Mouse (Mus musculus) stomach, embryonic 14.5 days (tissue): ENCODE measurements around the gene Nek5. TPM values are rescaled to one million over a fixed set of nuclear protein-coding genes. Genes with fewer than 3 reads are reported as not detected.
"Not testable (repeated sequence)": the region's sequence is repeated elsewhere in the genome, so short reads cannot be mapped to it uniquely, and the experiment has no call there.

ENCODE experiments used
- ATAC-seq: fragments of 200-750 bp; cut with Nextera tagmentation; 2 replicates; pipeline ENCODE4 v1.8.0; 2017; ENCODE audit warnings: low read depth, moderate TSS enrichment; ENCODE audit not compliant: insufficient number of reproducible peaks, insufficient read depth, low FRiP score
- H3K27ac ChIP-seq: fragments of 300-500 bp; sonication (generic); 2 replicates; pipeline ENCODE4 v1.5.1; 2014; ENCODE audit warnings: mild to moderate bottlenecking, low read length, moderate library complexity, mixed read lengths
- H3K27me3 ChIP-seq: fragments of 300-500 bp; sonication (generic); 2 replicates; pipeline ENCODE4 v1.6.1; 2014; ENCODE audit warnings: low read length, control low read depth, mixed read lengths; ENCODE audit not compliant: control insufficient read depth, insufficient read depth
- H3K36me3 ChIP-seq: fragments of 300-500 bp; sonication (generic); 2 replicates; pipeline ENCODE4 v1.6.1; 2014; ENCODE audit warnings: mild to moderate bottlenecking, control low read depth, low read length, moderate library complexity, mixed read lengths; ENCODE audit not compliant: control insufficient read depth, insufficient read depth
- H3K4me1 ChIP-seq: fragments of 300-500 bp; sonication (generic); 2 replicates; pipeline ENCODE4 v1.6.1; 2014; ENCODE audit warnings: low read length, control low read depth, mixed read lengths; ENCODE audit not compliant: control insufficient read depth, insufficient read depth
- H3K4me2 ChIP-seq: fragments of 300-500 bp; sonication (generic); replicated peaks from 2 replicates; pipeline ENCODE4 v1.6.1; 2014; ENCODE audit warnings: low read depth, low read length, control low read depth
- H3K4me3 ChIP-seq: fragments of 300-500 bp; sonication (generic); 2 replicates; pipeline ENCODE4 v1.5.1; 2014; ENCODE audit warnings: low read depth, low read length, control low read depth
- H3K9ac ChIP-seq: fragments of 300-500 bp; sonication (generic); replicated peaks from 2 replicates; pipeline ENCODE4 v1.6.1; 2014; ENCODE audit warnings: low read depth, mild to moderate bottlenecking, control low read depth, low read length, moderate library complexity, mixed read lengths
- H3K9me3 ChIP-seq: fragments of 300-500 bp; sonication (generic); 2 replicates; pipeline ENCODE4 v1.6.1; 2016; ENCODE audit warnings: low read depth, low read length, control low read depth; ENCODE audit not compliant: control insufficient read depth
- WGBS: fragments of 180-500 bp; shearing (Covaris S2); extraction: QIAGEN DNeasy Blood & Tissue Kit; methylation state at CpG from one replicate; pipeline ENCODE4 v1.1.7; 2014; 5-methylcytosine and 5-hydroxymethylcytosine counted together
- polyA plus RNA-seq: library from polyadenylated mRNA; unstranded; fragments of >200 nt; fragmentation: Nextera tagmentation; extraction: Ambion mirVana; gene quantifications from 2 replicates; pipeline ENCODE4 v1.2.1, GENCODE M21; 2014

The Nek5 gene
- polyA plus RNA-seq, 1 experiment from 2014 or later, result 0.32 TPM

GRCm38 (mm10) chr8:22149643-22150344 is 24.9 kb upstream of the Nek5 start:
- Histone ChIP-seq H3K36me3 (no peaks in the 10 kb centered on the region), H3K27ac (no peak overlapping the region), H3K27me3 (no peaks in the 10 kb centered on the region), H3K4me1 (0 out of 2 replicates have a peak, but pooled peaks cover 3% of the 10 kb centered on the region), H3K4me2 (no peak overlapping the region), H3K9ac (no peak overlapping the region), H3K9me3 (no peaks in the 10 kb centered on the region), H3K4me3 (no peak overlapping the region)
- no peak for ATAC-seq
- 77% methylated on average over 11 of the region's 11 CpGs for WGBS

GRCm38 (mm10) chr8:22148367-22148740 is 23.5 kb upstream of the Nek5 start:
- H3K9ac ChIP-seq, result no peak overlapping the region
- no peak for ATAC-seq
- WGBS, result 94% methylated on average over 7 of the region's 7 CpGs
- H3K4me2 ChIP-seq, result no peak overlapping the region
- H3K36me3 ChIP-seq, result no peaks in the 10 kb centered on the region
- no peak overlapping the region for H3K27ac ChIP-seq
- H3K4me3 ChIP-seq, result no peak overlapping the region
- H3K4me1 ChIP-seq, result 0 out of 2 replicates have a peak, but pooled peaks cover 3% of the 10 kb centered on the region
- H3K9me3 ChIP-seq, result no peaks in the 10 kb centered on the region
- no peaks in the 10 kb centered on the region for H3K27me3 ChIP-seq

GRCm38 (mm10) chr8:22147706-22148366 is 23.0 kb upstream of the Nek5 start:
- Histone ChIP-seq H3K4me2 (no peak overlapping the region), H3K27me3 (no peaks in the 10 kb centered on the region), H3K9me3 (no peaks in the 10 kb centered on the region), H3K4me3 (no peak overlapping the region), H3K36me3 (no peaks in the 10 kb centered on the region), H3K27ac (no peak overlapping the region), H3K4me1 (0 out of 2 replicates have a peak, but pooled peaks cover 3% of the 10 kb centered on the region), H3K9ac (no peak overlapping the region)
- WGBS, result 77% methylated on average over 9 of the region's 9 CpGs
- no peak for ATAC-seq

DNA sequence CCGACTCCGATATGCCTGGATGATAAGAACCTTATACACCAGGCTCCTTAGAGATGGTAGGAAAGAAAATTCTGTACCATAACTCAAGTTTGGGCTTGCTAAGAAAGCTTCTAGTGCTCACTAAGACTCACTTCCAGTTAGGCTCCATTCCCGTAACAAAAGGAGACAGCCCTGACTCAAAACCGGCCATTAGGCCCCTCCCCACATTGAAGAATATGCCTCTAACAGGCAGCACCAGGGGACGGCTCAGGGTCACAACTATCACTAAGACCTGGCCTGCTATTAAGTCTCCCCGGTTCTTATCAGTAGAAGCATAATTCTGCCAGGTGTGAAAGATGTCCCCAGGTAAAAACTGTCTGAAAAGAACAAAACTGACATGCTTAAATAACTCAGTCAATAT is 21.0 kb upstream of the Nek5 start:
- Histone ChIP-seq H3K4me2 (no peak overlapping the region), H3K27me3 (no peaks in the 10 kb centered on the region), H3K9me3 (no peaks in the 10 kb centered on the region), H3K36me3 (no peaks in the 10 kb centered on the region), H3K4me3 (no peak overlapping the region), H3K9ac (no peak overlapping the region), H3K27ac (no peak overlapping the region), H3K4me1 (0 out of 2 replicates have a peak, but pooled peaks cover 3% of the 10 kb centered on the region)
- WGBS, result 66% methylated on average over 6 of the region's 6 CpGs
- ATAC-seq, result no peak

DNA sequence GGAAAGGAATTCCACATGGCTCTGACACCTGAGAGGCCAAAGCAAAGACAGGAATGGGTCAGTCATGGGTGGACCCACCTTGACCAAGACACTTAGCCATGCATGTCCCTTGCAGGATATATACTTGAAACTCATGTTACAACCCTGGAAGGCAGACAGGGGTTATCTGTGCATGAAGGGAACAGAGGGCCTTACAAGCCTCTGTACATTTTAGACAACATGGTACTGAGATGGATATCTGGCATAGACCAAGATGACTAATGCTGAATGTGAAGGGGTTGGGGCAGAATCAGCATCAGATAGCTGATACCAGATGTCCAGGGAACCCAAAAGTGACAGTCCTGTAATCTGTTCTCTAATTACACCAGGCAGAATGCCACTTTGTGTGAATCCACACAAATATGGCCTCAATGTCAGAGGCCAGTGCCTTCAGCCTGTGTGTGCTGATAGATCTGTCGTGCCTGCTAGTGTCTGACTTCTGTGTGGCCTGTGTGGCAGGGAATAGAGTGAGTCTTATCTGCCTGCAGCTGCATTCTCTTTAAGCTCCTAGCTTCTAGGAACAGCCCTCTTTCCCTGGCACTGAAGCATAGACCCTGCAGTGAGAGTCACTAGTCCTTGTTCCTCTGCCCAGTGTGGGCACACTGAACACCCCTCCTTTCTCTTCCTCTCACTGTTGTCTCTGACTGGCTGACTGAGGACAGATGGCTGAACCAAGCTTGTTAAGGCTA is 19.1 kb upstream of the Nek5 start:
- Histone ChIP-seq H3K4me3 (no peak overlapping the region), H3K4me1 (no peaks in the 10 kb centered on the region), H3K27ac (no peak overlapping the region), H3K36me3 (no peaks in the 10 kb centered on the region), H3K9ac (no peak overlapping the region), H3K27me3 (no peaks in the 10 kb centered on the region), H3K4me2 (no peak overlapping the region), H3K9me3 (no peaks in the 10 kb centered on the region)
- WGBS, result 65% methylated on average over 1 of the region's 1 CpGs
- ATAC-seq, result no peak

- Histone ChIP-seq H3K36me3 (no peaks in the 10 kb centered on the region), H3K27ac (no peak overlapping the region), H3K4me2 (no peak overlapping the region), H3K9me3 (no peaks in the 10 kb centered on the region), H3K4me1 (no peaks in the 10 kb centered on the region), H3K9ac (no peak overlapping the region), H3K27me3 (no peaks in the 10 kb centered on the region), H3K4me3 (no peak overlapping the region)
- 81% methylated on average over 4 of the region's 4 CpGs for WGBS
- ATAC-seq, result no peak
Measured at GRCm38 (mm10) chr8:22142592-22142991, 17.7 kb upstream of the Nek5 start.

DNA sequence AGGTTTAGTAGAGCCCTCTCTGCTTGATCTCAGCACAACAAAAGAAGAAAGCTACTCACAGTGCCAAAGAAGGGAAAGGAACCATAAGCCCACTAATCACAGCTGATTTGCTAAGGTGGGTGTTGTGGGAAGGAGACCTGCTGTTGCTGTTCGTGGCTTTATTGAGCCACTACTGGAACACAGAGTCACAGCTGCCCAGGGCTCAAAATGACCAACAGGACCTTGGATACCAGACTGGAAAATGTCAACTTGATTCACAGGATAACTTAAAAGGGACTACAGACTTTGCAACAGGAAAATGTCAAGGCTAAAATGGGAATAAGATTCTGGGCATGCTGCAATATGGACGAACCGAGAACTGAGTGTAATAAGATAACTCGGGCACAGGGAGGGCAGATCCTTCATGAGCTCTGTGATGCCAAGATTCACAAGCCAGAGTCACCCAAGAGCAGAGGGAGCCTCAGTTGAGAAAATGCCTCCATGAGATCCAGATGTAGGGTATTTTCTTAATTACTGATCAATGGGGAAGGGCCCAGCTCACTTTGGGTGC is 17.1 kb upstream of the Nek5 start:
- 84% methylated on average over 4 of the region's 4 CpGs for WGBS
- no peaks in the 10 kb centered on the region for H3K4me1 ChIP-seq
- no peak for ATAC-seq

GRCm38 (mm10) chr8:22136462-22136861 is 11.6 kb upstream of the Nek5 start:
- not testable (repeated sequence) for H3K9me3 ChIP-seq, H3K4me2 ChIP-seq, H3K4me3 ChIP-seq, H3K27ac ChIP-seq, H3K4me1 ChIP-seq, H3K9ac ChIP-seq, ATAC-seq, H3K36me3 ChIP-seq, H3K27me3 ChIP-seq
- WGBS, result 66% methylated on average over 9 of the region's 9 CpGs

More for the DNA sequence above, 17.1 kb upstream of the Nek5 start:
- Histone ChIP-seq H3K9ac (no peak overlapping the region), H3K4me3 (no peak overlapping the region), H3K9me3 (no peaks in the 10 kb centered on the region), H3K4me2 (no peak overlapping the region), H3K27ac (no peak overlapping the region), H3K36me3 (no peaks in the 10 kb centered on the region), H3K27me3 (no peaks in the 10 kb centered on the region)
